Mouse (Mus musculus) hindbrain, embryonic 12.5 days (tissue): Measurements from ENCODE around the gene Traf2. TPM values are rescaled to one million over a fixed set of nuclear protein-coding genes. Genes with fewer than 3 reads are reported as not detected.

Source experiments
- ATAC-seq: fragments of 200-750 bp; cut with Nextera tagmentation; 2 replicates; pipeline ENCODE4 v1.8.0; 2017; ENCODE audit warnings: moderate TSS enrichment; ENCODE audit not compliant: low FRiP score
- H3K27ac ChIP-seq: fragments of 300-500 bp; sonication (generic); 2 replicates; pipeline ENCODE4 v1.5.1; 2016; ENCODE audit warnings: mild to moderate bottlenecking
- H3K27me3 ChIP-seq: fragments of 300-500 bp; sonication (generic); 2 replicates; pipeline ENCODE4 v1.6.1; 2016; ENCODE audit warnings: mild to moderate bottlenecking
- H3K36me3 ChIP-seq: fragments of 300-500 bp; sonication (generic); 2 replicates; pipeline ENCODE4 v1.6.1; 2016; ENCODE audit warnings: mild to moderate bottlenecking
- H3K4me1 ChIP-seq: fragments of 300-500 bp; sonication (generic); 2 replicates; pipeline ENCODE4 v1.6.1; 2016
- H3K4me2 ChIP-seq: fragments of 300-500 bp; sonication (generic); replicated peaks from 2 replicates; pipeline ENCODE4 v1.6.1; 2016; ENCODE audit warnings: mild to moderate bottlenecking
- H3K4me3 ChIP-seq: fragments of 300-500 bp; sonication (generic); 2 replicates; pipeline ENCODE4 v1.5.1; 2016; ENCODE audit warnings: mild to moderate bottlenecking
- H3K9ac ChIP-seq: fragments of 300-500 bp; sonication (generic); 2 replicates; pipeline ENCODE4 v1.6.1; 2016; ENCODE audit warnings: mild to moderate bottlenecking, moderate library complexity
- H3K9me3 ChIP-seq: fragments of 300-500 bp; sonication (generic); replicated peaks from 2 replicates; pipeline ENCODE4 v1.6.1; 2016; ENCODE audit warnings: mild to moderate bottlenecking
- WGBS: fragments of 180-500 bp; shearing (Covaris S2); methylation state at CpG from one replicate; pipeline ENCODE4 v1.1.7; 2016; 5-methylcytosine and 5-hydroxymethylcytosine counted together
- polyA plus RNA-seq: library from polyadenylated mRNA; unstranded; fragments of >200 nt; fragmentation: Nextera tagmentation; extraction: Ambion mirVana; gene quantifications from 2 replicates; pipeline ENCODE4 v1.2.1, GENCODE M21; 2016

Gene Traf2
- polyA plus RNA-seq, 1 experiment from 2014 or later, result 29.6 TPM

DNA sequence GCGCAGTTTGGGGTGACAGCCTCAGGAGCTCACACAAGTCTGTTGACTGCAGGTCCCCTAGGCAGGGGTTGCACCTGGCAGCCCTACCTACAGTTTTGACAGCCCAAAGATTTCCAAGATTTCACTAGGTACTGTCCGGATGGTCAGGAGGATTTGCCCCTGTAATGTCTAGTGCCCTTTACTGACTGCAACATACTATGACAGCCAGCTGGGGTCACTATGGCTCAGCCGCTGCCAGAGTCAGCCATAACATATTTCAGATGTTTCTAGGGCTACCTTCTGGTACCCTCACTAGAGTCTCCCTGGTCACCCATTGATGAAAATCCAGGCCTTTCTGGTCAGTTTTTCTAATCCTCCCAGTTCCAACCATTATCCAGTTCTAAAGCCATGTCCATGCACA is 36.8 kb downstream of the Traf2 start:
- H3K36me3 ChIP-seq, result peaks cover 15% of the 10 kb centered on the region
- no peak overlapping the region for H3K4me3 ChIP-seq
- H3K27ac ChIP-seq, result no peak overlapping the region
- no peaks in the 10 kb centered on the region for H3K4me1 ChIP-seq
- H3K9me3 ChIP-seq, result no peaks in the 10 kb centered on the region
- H3K9ac ChIP-seq, result no peak overlapping the region
- H3K4me2 ChIP-seq, result no peak overlapping the region
- 64% methylated on average over 3 of the region's 3 CpGs for WGBS
- ATAC-seq, result no peak
- H3K27me3 ChIP-seq, result no peaks in the 10 kb centered on the region; the same call in 1 of the 2 replicates

DNA sequence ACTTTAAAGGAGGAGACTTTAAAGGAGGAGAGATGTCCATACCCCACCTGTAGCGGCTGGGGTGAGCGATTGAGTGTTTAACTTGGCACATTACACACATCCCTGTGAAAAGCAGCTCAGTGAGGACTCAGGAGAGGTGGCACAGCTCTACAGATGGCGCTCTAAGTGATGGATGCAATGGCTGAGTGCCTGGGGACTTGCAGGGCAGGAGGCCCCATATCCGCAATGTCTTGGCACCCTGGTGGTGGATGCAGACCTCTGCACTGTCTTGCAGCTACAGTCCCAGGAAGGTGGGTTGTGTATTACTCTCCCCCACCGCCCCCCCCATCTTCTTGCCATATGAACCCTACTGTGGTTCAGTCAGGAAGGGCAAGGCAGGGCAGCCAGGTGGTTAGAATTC is 39.8 kb downstream of the Traf2 start:
- Histone ChIP-seq H3K4me3 (no peak overlapping the region), H3K4me2 (no peak overlapping the region), H3K27me3 (no peaks in the 10 kb centered on the region; the same call in 1 of the 2 replicates), H3K36me3 (peaks cover 40% of the 10 kb centered on the region), H3K9me3 (no peaks in the 10 kb centered on the region), H3K9ac (no peak overlapping the region), H3K4me1 (peaks cover 5% of the 10 kb centered on the region), H3K27ac (no peak overlapping the region)
- 42% methylated on average over 5 of the region's 5 CpGs for WGBS
- ATAC-seq, result no peak

DNA sequence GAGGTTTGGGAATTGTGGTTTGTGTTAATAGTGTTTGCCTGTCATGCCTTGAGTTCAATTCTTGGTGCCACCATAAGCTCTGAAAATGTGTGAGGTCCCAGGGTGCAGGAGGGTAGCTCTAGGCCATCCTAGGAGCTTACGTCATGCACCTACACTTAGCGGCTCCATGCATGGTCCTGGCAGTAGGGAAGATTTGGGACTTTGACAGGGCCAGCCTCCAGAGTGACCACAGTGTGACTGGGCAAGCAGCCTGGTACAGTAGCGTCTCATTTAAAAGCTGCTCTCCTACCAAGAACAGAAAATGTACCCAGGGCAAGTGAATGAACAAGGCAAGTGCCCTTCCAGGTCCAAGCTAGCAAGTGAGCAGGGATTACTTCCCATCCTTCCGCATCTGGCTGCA is 40.9 kb downstream of the Traf2 start:
- ATAC-seq, result no peak
- Histone ChIP-seq H3K4me1 (peaks cover 13% of the 10 kb centered on the region), H3K36me3 (peaks cover 40% of the 10 kb centered on the region), H3K27me3 (no peaks in the 10 kb centered on the region), H3K9ac (no peak overlapping the region), H3K27ac (no peak overlapping the region), H3K4me2 (no peak overlapping the region), H3K9me3 (no peaks in the 10 kb centered on the region), H3K4me3 (no peak overlapping the region)
- WGBS, result 93% methylated on average over 4 of the region's 4 CpGs

DNA sequence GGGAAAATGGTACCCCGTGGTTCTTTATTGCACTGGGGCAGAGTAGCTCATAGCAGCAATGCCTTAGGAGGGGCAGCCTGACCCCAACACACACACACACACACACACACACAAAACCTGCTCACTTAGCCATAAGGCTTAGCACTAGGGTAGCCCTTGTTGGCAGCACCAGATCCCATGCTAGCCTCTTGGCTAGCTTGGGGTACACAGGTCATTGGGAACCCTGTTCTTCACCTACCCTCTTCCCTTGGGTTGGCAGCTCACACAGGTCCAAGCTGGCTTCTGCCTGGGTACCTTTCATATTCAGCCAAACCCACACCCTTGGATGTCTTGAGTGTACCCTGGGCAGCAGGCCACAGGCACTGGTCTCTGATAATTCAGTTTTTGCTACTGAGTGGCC is 41.7 kb downstream of the Traf2 start:
- no peak for ATAC-seq
- Histone ChIP-seq H3K4me1 (peaks cover 16% of the 10 kb centered on the region), H3K27me3 (no peaks in the 10 kb centered on the region), H3K36me3 (peaks cover 40% of the 10 kb centered on the region), H3K9ac (no peak overlapping the region), H3K4me3 (no peak overlapping the region), H3K27ac (no peak overlapping the region), H3K4me2 (no peak overlapping the region), H3K9me3 (no peaks in the 10 kb centered on the region)
- 83% methylated on average over 1 of the region's 1 CpGs for WGBS

DNA sequence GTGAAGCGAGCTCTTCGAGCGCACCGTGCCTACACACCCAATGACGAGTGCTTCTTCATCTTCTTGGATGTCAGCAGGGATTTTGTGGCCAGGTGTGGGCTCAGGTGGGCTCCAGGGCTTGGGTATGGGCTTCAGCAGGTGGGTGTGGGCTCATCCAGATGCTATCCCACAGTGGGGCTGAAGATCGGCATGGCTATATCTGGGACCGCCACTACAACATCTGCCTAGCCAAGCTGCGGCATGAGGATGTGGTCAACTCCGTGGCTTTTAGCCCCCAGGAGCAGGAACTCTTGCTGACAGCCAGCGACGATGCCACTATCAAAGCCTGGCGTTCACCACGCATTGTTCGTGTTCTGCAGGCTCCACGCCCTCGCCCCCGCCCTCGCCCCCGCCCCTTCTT is 42.2 kb downstream of the Traf2 start:
- H3K36me3 ChIP-seq, result peaks cover 40% of the 10 kb centered on the region
- H3K4me3 ChIP-seq, result no peak overlapping the region
- H3K27me3 ChIP-seq, result no peaks in the 10 kb centered on the region
- no peak overlapping the region for H3K4me2 ChIP-seq
- no peak overlapping the region for H3K27ac ChIP-seq
- H3K9me3 ChIP-seq, result no peaks in the 10 kb centered on the region
- peaks cover 18% of the 10 kb centered on the region for H3K4me1 ChIP-seq
- no peak overlapping the region for H3K9ac ChIP-seq
- ATAC-seq, result no peak
- WGBS, result 94% methylated on average over 19 of the region's 19 CpGs

DNA sequence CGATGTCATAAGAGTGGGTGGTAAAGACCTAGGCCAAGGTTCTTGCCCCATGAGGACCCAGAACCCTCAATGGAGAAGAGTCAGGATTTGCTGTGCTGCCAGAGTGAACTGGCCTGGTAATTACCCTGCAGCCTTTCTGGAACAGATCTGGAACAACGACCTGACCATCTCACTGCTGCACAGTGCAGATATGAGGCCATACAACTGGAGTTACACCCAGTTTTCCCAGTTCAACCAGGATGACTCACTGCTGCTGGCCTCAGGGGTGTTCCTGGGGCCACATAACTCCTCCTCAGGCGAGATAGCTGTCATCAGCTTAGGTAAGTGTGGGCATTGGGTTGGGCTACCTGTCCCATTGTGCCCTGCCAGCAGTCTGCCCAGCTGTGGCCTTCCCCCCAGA is 44.0 kb downstream of the Traf2 start:
- ATAC-seq, result no peak

DNA sequence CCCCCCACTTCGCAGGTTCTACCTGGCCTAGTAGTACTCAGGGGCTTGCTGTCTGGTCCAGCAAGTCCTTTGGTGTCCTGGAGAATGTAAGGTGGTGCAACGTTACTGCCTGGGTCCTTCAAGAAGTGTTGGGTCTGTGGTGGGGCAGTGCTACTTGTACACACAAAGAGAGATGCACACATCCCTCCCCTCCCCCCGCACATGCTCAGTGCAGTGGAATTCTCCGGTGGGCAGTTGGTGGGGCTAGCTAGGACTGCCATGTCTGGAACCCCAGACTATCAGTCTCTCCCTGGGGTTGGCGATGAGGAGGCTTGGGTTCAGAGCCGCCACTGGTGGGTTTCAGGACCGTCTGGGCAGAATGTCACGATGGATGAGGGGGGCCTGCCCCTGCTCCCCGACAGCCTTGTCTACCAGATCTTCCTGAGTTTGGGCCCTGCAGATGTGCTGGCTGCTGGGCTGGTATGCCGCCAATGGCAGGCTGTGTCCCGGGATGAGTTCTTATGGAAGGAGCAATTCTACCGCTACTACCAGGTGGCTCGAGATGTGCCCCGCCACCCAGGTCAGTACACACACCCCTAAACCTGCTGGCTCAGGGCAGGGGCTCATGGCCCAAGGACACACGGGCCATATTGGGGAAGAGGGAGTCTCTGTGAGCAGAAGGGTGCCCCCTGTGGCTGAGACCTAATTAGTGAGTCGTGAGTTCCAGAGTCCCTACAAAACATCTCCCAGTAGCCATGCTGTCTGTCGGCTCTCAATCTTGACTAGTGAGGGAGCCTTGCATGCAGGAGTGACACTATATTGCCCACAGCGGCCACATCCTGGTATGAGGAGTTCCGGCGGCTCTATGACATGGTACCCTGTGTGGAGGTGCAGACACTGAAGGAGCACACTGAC is 44.9 kb downstream of the Traf2 start, which contains the start of gene C8g:
Gene C8g (minus strand): TSS at position 127 of the 894 bp plus-strand sequence.
- 78% methylated on average over 20 of the region's 20 CpGs for WGBS
- ATAC-seq, result 0 out of 2 replicates have a peak, but pooled peaks have one; percentile 11

More for the DNA sequence above, 44.0 kb downstream of the Traf2 start:
- no peaks in the 10 kb centered on the region for H3K9me3 ChIP-seq
- no peak overlapping the region for H3K27ac ChIP-seq
- peaks cover 18% of the 10 kb centered on the region for H3K4me1 ChIP-seq
- no peak overlapping the region for H3K4me2 ChIP-seq
- H3K27me3 ChIP-seq, result no peaks in the 10 kb centered on the region
- H3K4me3 ChIP-seq, result no peak overlapping the region
- peaks cover 40% of the 10 kb centered on the region for H3K36me3 ChIP-seq
- WGBS, result 80% methylated on average over 3 of the region's 3 CpGs
- no peak overlapping the region for H3K9ac ChIP-seq

DNA sequence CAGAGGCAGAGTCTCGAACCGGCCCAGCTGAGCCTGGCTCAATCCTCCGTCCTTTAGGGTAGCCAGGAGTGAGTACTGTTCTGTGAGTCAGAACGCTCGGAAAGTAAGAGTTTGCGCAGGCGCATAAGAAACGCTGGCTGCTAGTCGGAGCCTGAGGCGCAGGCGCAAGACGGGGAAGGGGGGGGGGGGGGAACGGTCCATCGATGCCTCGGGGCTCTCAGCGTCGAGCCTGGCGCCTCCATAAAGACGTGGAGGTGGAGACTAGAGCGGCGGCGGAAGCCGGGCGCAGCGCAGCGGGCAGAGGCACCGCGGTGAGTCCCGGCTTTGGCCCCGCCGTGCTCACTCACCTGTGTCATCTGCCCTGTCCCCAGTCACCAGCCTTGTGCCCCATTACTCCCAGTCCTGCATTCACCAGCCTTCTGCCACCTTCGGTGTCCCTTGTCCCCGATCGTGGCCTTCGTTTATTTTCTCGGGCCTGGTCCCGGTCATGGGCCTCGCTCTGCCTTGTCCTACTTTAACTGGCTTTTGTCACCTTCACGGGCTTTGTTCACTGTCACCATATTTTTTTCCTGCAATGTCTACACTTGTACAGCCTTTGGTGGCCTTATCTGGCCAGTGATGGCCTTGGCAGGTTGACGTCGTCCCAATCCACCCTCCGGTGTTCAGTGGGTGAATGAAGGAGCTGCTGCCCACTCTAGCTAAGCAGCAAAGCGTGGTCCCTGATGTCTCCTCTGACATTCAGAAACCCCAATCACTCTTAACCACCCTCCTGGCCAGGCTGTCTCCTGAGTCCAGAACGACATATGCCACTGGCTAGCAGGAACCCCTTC is 45.9 kb downstream of the Traf2 start, which contains the start of gene Fbxw5:
Gene Fbxw5 (plus strand): TSS at position 175 of the 830 bp plus-strand sequence.
- ATAC-seq, result peak; percentile 86
- Histone ChIP-seq H3K9ac (peak within 1 kb of the TSS; percentile 85), H3K36me3 (peaks cover 34% of the 10 kb centered on the region), H3K4me1 (peaks cover 18% of the 10 kb centered on the region), H3K9me3 (no peaks in the 10 kb centered on the region), H3K27ac (peak within 1 kb of the TSS; percentile 79), H3K27me3 (no peaks in the 10 kb centered on the region), H3K4me2 (peak within 1 kb of the TSS; percentile 98), H3K4me3 (peak within 1 kb of the TSS; percentile 90)
- WGBS, result 2% methylated on average over 40 of the region's 44 CpGs

More for the DNA sequence above, 44.9 kb downstream of the Traf2 start, which contains the start of gene C8g:
- H3K27ac ChIP-seq, result peak within 1 kb of the TSS; percentile 79
- no peaks in the 10 kb centered on the region for H3K27me3 ChIP-seq
- H3K9ac ChIP-seq, result peak within 1 kb of the TSS; percentile 85
- peaks cover 37% of the 10 kb centered on the region for H3K36me3 ChIP-seq
- no peaks in the 10 kb centered on the region for H3K9me3 ChIP-seq
- peaks cover 18% of the 10 kb centered on the region for H3K4me1 ChIP-seq
- peak within 1 kb of the TSS; percentile 90 for H3K4me3 ChIP-seq
- H3K4me2 ChIP-seq, result peak within 1 kb of the TSS; percentile 98

DNA sequence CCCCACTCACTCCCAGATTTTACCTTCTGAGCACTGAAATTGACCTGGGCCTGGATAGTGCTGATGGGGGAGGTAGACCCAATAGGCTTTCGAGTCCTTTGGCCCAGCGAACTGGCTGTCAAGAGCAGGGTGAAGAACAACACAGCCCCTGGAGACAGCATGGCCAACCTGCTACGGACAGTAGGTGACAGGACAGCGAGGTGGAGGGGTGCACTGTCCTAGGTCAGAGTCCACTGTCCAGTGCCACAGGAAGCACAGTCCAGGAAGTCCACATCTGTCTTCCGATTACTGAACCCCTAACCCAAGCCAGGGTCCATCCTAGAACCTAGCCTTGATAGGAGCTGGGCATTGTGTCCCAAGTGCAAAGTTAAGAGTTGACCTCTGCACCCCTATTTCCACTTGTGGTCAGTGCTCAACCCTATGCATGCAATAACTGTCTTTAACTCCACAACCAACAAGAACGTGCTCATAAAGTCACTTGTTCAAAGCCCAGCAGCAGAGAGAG is 46.6 kb downstream of the Traf2 start:
- WGBS, result 67% methylated on average over 6 of the region's 6 CpGs
- Histone ChIP-seq H3K9ac (peak overlapping the region; percentile 85; the same call in 1 of the 2 replicates), H3K27ac (no peak overlapping the region; the same call in 1 of the 2 replicates), H3K9me3 (no peaks in the 10 kb centered on the region), H3K4me3 (peak overlapping the region; percentile 90), H3K36me3 (peaks cover 27% of the 10 kb centered on the region), H3K4me1 (peaks cover 18% of the 10 kb centered on the region), H3K4me2 (peak overlapping the region; percentile 98), H3K27me3 (no peaks in the 10 kb centered on the region)
- ATAC-seq, result peak; percentile 42

DNA sequence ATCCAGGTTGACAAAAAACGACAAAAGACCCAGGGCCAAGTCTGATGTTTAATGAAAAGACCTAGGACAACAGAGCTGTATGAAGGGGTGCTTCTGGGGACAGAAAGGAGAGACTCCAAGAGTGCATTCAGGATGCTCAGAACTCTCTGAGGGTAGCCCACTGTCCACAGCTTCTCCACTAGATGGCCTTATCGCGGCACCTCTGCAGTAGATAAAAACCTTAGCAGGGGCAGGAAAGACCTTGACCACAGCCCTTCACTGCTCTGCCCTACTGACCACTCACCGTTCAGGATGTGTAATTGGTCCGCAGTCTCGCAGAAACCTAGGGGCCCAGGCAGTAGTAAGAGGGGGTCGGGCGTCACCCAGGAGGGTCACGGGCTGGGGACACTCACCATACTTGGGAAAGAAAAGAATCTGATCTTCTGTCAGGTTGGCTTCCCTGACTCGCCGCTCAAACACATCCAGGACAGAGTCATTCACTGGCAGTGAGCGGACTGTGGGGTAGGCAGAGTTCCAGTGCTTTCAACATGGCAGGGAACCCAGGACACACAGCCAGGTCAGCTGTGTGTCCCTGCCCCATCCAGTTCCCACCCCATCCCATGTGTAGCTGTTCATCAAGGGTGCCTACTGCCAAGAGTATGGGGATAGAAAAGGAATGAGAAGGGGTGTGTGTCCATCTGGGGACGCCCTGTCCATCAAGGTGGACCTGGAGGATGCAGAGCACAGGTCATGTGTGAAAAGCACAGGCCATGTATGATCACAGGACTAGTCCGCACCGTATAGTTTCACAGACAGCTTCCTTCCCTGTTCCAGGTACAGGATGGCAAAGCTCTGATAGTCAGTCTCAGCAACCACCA is 47.9 kb downstream of the Traf2 start:
- no peaks in the 10 kb centered on the region for H3K9me3 ChIP-seq
- WGBS, result 71% methylated on average over 15 of the region's 15 CpGs
- H3K4me3 ChIP-seq, result no peak overlapping the region
- peaks cover 18% of the 10 kb centered on the region for H3K4me1 ChIP-seq
- peaks cover 15% of the 10 kb centered on the region for H3K36me3 ChIP-seq
- no peak overlapping the region for H3K27ac ChIP-seq
- H3K9ac ChIP-seq, result 0 out of 2 replicates have a peak overlapping the region, but pooled peaks have one; percentile 18
- no peaks in the 10 kb centered on the region for H3K27me3 ChIP-seq
- ATAC-seq, result no peak
- H3K4me2 ChIP-seq, result no peak overlapping the region

DNA sequence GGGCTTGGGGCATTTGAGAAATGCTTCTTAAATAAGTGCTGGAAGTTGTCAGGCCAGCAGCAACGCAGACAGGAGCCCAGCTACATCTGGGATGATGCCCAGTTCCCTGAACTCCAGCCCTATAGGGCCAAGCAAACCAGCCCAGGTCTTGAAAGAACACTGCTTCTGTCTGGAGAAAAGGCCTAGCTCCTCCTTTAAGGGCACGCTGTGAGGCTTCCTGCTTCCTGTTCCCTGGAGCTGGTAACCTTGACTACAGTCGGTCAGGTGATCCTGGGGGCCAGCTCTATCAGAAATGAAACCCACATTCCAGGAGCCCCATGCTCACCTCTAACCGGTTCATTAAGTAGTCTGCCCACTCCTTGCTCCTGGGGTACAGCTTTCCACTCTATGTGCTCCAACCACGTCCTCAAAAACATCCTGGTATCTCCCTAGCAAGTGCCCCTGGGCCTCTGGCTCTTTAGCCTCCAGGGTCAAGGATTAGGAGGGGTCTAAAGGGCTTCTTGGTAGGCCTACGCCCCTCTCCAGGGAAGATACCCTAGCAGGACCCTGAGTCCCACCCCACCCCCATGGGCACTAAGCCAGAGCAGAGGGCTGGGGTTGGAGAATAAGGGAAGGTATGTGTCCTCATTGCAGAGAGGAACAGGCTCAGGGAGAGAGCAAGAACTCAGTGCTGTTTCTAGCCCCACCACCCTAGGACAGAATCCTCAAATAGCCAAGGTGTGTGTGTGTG is 48.7 kb downstream of the Traf2 start:
- Histone ChIP-seq H3K27me3 (no peaks in the 10 kb centered on the region), H3K9me3 (no peaks in the 10 kb centered on the region), H3K4me1 (peaks cover 18% of the 10 kb centered on the region), H3K9ac (no peak overlapping the region), H3K4me3 (no peak overlapping the region), H3K4me2 (no peak overlapping the region), H3K36me3 (peaks cover 6% of the 10 kb centered on the region), H3K27ac (no peak overlapping the region)
- ATAC-seq, result no peak
- 60% methylated on average over 6 of the region's 6 CpGs for WGBS
